Mouse (Mus musculus): Measurements from ENCODE around the gene Vstm2l.

GRCm38 (mm10) chr2:157921551-157921950 is 7.1 kb downstream of the Vstm2l start:
- TF ChIP-seq POLR2A (IDR thresholded peaks at IDR 0.05; ENCODE audit: insufficient read depth, low read length) (no peak), EP300 (IDR thresholded peaks at IDR 0.05; ENCODE audit: insufficient read depth, low read depth, low read length) (no peak)

All from ES-Bruce4 (cell line).